Mouse (Mus musculus): ENCODE results near the gene Tes. TPM values are rescaled to one million over a fixed set of nuclear protein-coding genes. Genes with fewer than 3 reads are reported as not detected.

Tes gene
- total and polyA plus RNA-seq, 2 experiments from 2014 or later = 26.0 to 31.3 TPM

DNA sequence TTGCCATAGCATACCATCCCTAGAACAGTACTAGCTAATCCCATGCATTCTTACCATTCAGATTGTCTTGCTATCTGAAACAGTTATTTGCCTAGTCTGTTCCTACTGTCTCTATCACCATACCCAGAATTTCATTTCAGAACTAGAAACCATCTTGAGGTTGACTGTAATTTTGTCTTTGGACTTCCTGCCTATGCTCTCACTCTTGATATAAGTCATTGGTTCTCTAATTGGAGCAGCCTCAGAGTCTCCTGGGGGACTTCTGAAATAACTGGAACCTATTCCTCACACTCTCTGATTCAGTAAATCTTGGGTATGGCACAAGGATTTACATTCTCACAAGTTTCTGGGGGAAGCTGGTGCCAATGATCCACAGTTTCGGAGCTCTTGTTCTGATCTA, 47.1 kb downstream of the Tes start:
- ATAC-seq = no peak
- H3K9me3 ChIP-seq (ENCODE audit: low read length) = no peaks in the 10 kb centered on the region
- no peaks in the 10 kb centered on the region for H3K36me3 ChIP-seq (ENCODE audit: insufficient read depth, low read length)
- 97% methylated on average over 1 of the region's 1 CpGs for WGBS
- H3K9ac ChIP-seq (replicated peaks; ENCODE audit: low read length) = no peak overlapping the region
- H3K27me3 ChIP-seq (ENCODE audit: insufficient read depth, low read length) = no peaks in the 10 kb centered on the region
- no peak overlapping the region for H3K27ac ChIP-seq
- TF ChIP-seq CTCF (IDR thresholded peaks at IDR 0.05; ENCODE audit: low read depth) = no peak
- no peak overlapping the region for H3K4me3 ChIP-seq (ENCODE audit: low read length)
- no peaks in the 10 kb centered on the region for H3K4me1 ChIP-seq (ENCODE audit: insufficient read depth, low read length)
- H3K4me2 ChIP-seq (ENCODE audit: low read depth, low read length) = no peak overlapping the region
- no peak for DNase-seq (ENCODE audit: low spot score)

GRCm38 (mm10) chr6:17112990-17113389, 48.0 kb downstream of the Tes start:
- Histone ChIP-seq H3K4me2 (ENCODE audit: low read depth, low read length) (no peak overlapping the region), H3K4me3 (ENCODE audit: low read length) (no peak overlapping the region), H3K27me3 (ENCODE audit: insufficient read depth, low read length) (no peaks in the 10 kb centered on the region), H3K4me1 (ENCODE audit: insufficient read depth, low read length) (no peaks in the 10 kb centered on the region), H3K9me3 (ENCODE audit: low read length) (no peaks in the 10 kb centered on the region), H3K36me3 (ENCODE audit: insufficient read depth, low read length) (no peaks in the 10 kb centered on the region), H3K27ac (no peak overlapping the region), H3K9ac (replicated peaks; ENCODE audit: low read length) (no peak overlapping the region)
- 77% methylated on average over 2 of the region's 2 CpGs for WGBS
- TF ChIP-seq CTCF (IDR thresholded peaks at IDR 0.05; ENCODE audit: low read depth) = no peak
- DNase-seq (ENCODE audit: low spot score) (no peak), ATAC-seq (no peak)

DNA sequence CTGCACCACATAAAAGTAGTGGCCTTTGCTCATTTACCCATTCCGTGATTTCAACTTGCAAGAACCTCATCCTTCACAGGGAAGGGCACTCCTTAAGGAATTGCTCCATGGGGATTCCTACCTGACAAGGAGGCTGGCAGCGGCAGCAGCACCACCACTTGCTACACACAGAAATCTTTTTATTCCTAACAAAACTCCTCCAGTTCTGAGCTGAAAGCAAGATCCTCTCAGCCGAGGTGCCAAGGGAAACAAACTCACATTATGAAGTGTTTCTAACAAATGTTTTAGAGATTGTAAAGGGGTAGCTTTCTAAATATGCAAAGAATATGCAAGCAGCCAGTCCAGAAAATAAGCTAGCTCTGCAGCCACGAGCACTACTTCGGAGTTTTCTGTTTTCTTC, 49.6 kb downstream of the Tes start:
- 75% methylated on average over 5 of the region's 5 CpGs for WGBS
- Histone ChIP-seq H3K9ac (replicated peaks; ENCODE audit: low read length) (no peak overlapping the region), H3K36me3 (ENCODE audit: insufficient read depth, low read length) (no peaks in the 10 kb centered on the region), H3K27me3 (ENCODE audit: insufficient read depth, low read length) (no peaks in the 10 kb centered on the region), H3K9me3 (ENCODE audit: low read length) (no peaks in the 10 kb centered on the region), H3K4me2 (ENCODE audit: low read depth, low read length) (no peak overlapping the region), H3K27ac (no peak overlapping the region), H3K4me3 (ENCODE audit: low read length) (no peak overlapping the region), H3K4me1 (ENCODE audit: insufficient read depth, low read length) (no peaks in the 10 kb centered on the region)
- no peak for DNase-seq (ENCODE audit: low spot score)
- no peak for ATAC-seq
- TF ChIP-seq CTCF (IDR thresholded peaks at IDR 0.05; ENCODE audit: low read depth) = no peak

DNA sequence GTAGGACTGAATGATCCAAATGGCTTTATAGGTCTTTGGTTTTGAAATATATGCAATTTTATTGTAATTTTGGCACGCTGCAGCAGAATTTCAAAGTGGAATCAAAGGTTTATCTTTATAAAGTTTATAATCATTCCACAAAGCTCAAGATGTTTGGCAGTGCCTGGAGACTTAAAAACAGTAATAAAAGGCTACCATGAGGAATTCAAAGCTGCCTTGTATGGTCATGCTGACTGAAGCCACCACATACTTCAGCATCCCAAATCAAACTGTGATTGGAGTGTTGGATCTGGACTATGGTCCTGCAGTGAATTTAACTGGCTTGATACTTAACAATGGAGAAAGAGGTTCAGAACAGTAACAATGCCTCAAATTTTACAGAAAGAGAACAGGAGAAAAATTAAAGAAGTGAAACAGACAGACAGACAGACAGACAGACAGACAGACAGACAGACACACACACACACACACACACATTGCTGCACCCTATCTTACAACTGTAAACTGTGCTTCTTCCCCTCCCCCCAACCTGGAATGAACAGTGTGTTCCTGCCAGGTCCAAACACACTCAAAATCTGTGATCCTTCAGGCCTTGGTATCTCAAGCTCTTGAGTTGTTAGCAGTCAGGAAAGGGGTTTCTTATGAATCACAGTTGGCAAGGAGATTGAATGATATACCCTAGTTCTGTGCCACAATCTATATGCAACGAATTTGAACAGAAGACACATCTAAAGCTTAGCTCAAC, 50.3 kb downstream of the Tes start:
- H3K9me3 ChIP-seq (ENCODE audit: low read length) = no peaks in the 10 kb centered on the region
- TF ChIP-seq CTCF (IDR thresholded peaks at IDR 0.05; ENCODE audit: low read depth) = no peak
- WGBS = 84% methylated on average over 2 of the region's 2 CpGs

GRCm38 (mm10) chr6:17119521-17120232, 54.7 kb downstream of the Tes start:
- H3K9me3 ChIP-seq (ENCODE audit: low read length) = no peaks in the 10 kb centered on the region
- DNase-seq (ENCODE audit: low spot score) (no peak), ATAC-seq (no peak)
- TF ChIP-seq CTCF (IDR thresholded peaks at IDR 0.05; ENCODE audit: low read depth) = no peak
- no peaks in the 10 kb centered on the region for H3K36me3 ChIP-seq (ENCODE audit: insufficient read depth, low read length)
- H3K9ac ChIP-seq (replicated peaks; ENCODE audit: low read length) = no peak overlapping the region
- no peaks in the 10 kb centered on the region for H3K27me3 ChIP-seq (ENCODE audit: insufficient read depth, low read length)
- H3K27ac ChIP-seq = no peak overlapping the region
- 80% methylated on average over 7 of the region's 7 CpGs for WGBS
- H3K4me1 ChIP-seq (ENCODE audit: insufficient read depth, low read length) = no peaks in the 10 kb centered on the region
- no peak overlapping the region for H3K4me2 ChIP-seq (ENCODE audit: low read depth, low read length)
- no peak overlapping the region for H3K4me3 ChIP-seq (ENCODE audit: low read length)

More for the DNA sequence above, 50.3 kb downstream of the Tes start:
- no peak for DNase-seq (ENCODE audit: low spot score)
- H3K36me3 ChIP-seq (ENCODE audit: insufficient read depth, low read length) = no peaks in the 10 kb centered on the region
- no peaks in the 10 kb centered on the region for H3K27me3 ChIP-seq (ENCODE audit: insufficient read depth, low read length)
- H3K9ac ChIP-seq (replicated peaks; ENCODE audit: low read length) = no peak overlapping the region
- ATAC-seq = no peak
- no peak overlapping the region for H3K4me2 ChIP-seq (ENCODE audit: low read depth, low read length)
- H3K27ac ChIP-seq = no peak overlapping the region
- H3K4me1 ChIP-seq (ENCODE audit: insufficient read depth, low read length) = no peaks in the 10 kb centered on the region
- H3K4me3 ChIP-seq (ENCODE audit: low read length) = no peak overlapping the region

GRCm38 (mm10) chr6:17140021-17140420, 75.1 kb downstream of the Tes start:
- WGBS = 83% methylated on average over 2 of the region's 2 CpGs
- no peak for DNase-seq (ENCODE audit: low spot score)

More at GRCm38 (mm10) chr6:17140021-17140420, 75.1 kb downstream of the Tes start:
- Histone ChIP-seq H3K27ac (no peak overlapping the region), H3K27me3 (ENCODE audit: insufficient read depth, low read length) (no peaks in the 10 kb centered on the region), H3K36me3 (ENCODE audit: insufficient read depth, low read length) (no peaks in the 10 kb centered on the region), H3K4me1 (ENCODE audit: insufficient read depth, low read length) (no peaks in the 10 kb centered on the region), H3K4me3 (ENCODE audit: low read length) (no peak overlapping the region), H3K9ac (replicated peaks; ENCODE audit: low read length) (no peak overlapping the region), H3K9me3 (ENCODE audit: low read length) (no peaks in the 10 kb centered on the region), H3K4me2 (ENCODE audit: low read depth, low read length) (no peak overlapping the region)
- TF ChIP-seq CTCF (IDR thresholded peaks at IDR 0.05; ENCODE audit: low read depth) = no peak
- ATAC-seq = no peak
